Mouse (Mus musculus): ENCODE data around the gene Hivep3. TPM values are rescaled to one million over a fixed set of nuclear protein-coding genes. Genes with fewer than 3 reads are reported as not detected.

The Hivep3 gene
- polyA plus RNA-seq, 1 experiment from 2014 or later: 5.7 TPM

DNA sequence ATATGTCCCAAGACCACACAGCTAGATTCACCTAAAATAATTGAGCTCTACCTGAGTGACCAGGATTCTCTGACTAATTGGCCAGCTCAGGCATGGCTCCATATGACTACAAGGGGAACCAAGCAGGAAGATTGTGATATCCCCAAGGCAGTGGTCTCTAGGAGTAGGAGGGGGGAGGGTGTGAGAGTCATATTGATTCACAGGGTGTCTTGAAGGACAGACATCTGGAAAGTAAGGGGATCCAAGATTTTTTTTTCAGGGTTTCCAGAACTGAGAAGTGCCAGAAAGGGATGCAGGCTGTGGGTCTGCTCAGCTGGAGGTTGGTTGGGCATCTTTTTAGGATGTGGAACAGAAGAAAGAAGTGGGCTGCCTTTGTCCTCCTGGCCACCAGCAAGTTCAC, 191.5 kb downstream of the Hivep3 start:
- no peaks in the 10 kb centered on the region for H3K36me3 ChIP-seq (ENCODE audit: control insufficient read depth, insufficient read depth, low read length)
- H3K27ac ChIP-seq (ENCODE audit: low read depth, low read length): no peak overlapping the region
- H3K4me3 ChIP-seq (ENCODE audit: low read depth, low read length): no peak overlapping the region
- H3K4me1 ChIP-seq (ENCODE audit: control insufficient read depth, insufficient read depth, low read length): no peaks in the 10 kb centered on the region
- ATAC-seq (ENCODE audit: insufficient read depth, low FRiP score, low TSS enrichment) (no peak), DNase-seq (ENCODE audit: low spot score) (no peak)
- no peak overlapping the region for H3K4me2 ChIP-seq (ENCODE audit: low read depth)
- H3K9me3 ChIP-seq (ENCODE audit: control insufficient read depth, low read length): peaks cover 4% of the 10 kb centered on the region; the same call in 1 of the 2 replicates
- H3K9ac ChIP-seq (ENCODE audit: low read length): no peak overlapping the region
- no peaks in the 10 kb centered on the region for H3K27me3 ChIP-seq (ENCODE audit: control insufficient read depth, insufficient read depth, low read length)

DNA sequence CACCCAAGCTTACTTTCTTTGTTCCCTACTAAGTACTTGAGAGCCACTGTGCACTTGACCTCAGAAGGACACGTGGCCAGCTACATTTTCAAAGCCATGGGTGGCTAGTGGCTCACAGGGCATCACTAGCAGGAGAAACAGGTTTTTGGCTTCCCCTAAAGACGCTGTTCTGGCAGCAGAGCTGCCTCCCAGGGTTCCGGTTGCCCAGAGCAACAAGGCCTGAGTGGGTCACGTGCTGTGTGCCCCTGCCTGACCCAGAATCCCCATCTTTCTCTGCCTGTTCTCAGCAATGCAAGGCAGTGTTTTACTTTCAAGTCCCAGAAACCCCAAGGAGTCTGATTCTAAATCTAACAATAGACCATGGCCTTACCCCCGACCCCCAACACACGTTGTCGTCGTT, 198.3 kb downstream of the Hivep3 start:
- no peaks in the 10 kb centered on the region for H3K36me3 ChIP-seq (ENCODE audit: control insufficient read depth, insufficient read depth, low read length)
- peak; percentile 86 for ATAC-seq (ENCODE audit: insufficient read depth, low FRiP score, low TSS enrichment)

DNA sequence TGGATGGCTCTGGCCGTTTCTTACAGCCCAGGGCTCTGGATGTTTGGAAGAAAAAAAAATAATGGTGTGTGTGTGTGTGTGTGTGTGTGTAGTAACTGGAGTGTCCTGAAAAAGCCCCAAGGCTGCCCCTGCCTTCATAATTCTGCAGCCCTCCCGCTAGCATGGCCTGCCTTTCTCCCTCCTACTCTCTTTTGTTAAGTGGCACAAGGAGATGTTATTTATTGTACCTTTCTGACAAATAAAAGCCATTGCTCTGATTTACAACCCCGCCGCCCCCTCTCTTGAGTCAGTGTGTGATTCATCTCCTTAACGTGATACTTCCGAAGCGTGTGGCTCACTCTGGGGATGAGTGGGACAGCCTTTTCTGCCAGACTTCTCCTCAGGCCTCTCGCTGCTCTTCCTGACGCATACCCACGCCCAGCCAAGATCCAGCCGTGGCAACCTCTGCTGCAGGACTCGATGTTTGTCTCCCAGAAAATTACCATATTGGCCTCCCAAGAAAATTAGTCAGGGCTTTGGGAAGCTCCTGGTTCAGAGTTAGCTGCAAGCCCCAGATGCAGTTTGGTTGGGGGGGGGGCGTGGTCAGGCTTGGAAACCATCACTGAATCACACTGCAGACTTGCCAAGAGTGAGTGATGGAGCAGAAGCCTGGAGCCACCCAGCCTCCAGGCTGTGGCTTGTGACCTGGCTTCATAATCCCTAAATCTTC, 199.1 kb downstream of the Hivep3 start:
- DNase-seq (ENCODE audit: low spot score) (peak; percentile 57), ATAC-seq (ENCODE audit: insufficient read depth, low FRiP score, low TSS enrichment) (peak; percentile 85)
- Histone ChIP-seq H3K4me2 (ENCODE audit: low read depth) (no peak overlapping the region), H3K9me3 (ENCODE audit: control insufficient read depth, low read length) (no peaks in the 10 kb centered on the region), H3K4me3 (ENCODE audit: low read depth, low read length) (no peak overlapping the region), H3K36me3 (ENCODE audit: control insufficient read depth, insufficient read depth, low read length) (no peaks in the 10 kb centered on the region), H3K9ac (ENCODE audit: low read length) (no peak overlapping the region), H3K27me3 (ENCODE audit: control insufficient read depth, insufficient read depth, low read length) (no peaks in the 10 kb centered on the region), H3K4me1 (ENCODE audit: control insufficient read depth, insufficient read depth, low read length) (peaks cover 15% of the 10 kb centered on the region), H3K27ac (ENCODE audit: low read depth, low read length) (peak overlapping the region; percentile 72)
- WGBS: 19% methylated on average over 13 of the region's 13 CpGs

More for the DNA sequence above, 198.3 kb downstream of the Hivep3 start:
- H3K27me3 ChIP-seq (ENCODE audit: control insufficient read depth, insufficient read depth, low read length): no peaks in the 10 kb centered on the region
- H3K9ac ChIP-seq (ENCODE audit: low read length): no peak overlapping the region
- H3K27ac ChIP-seq (ENCODE audit: low read depth, low read length): peak overlapping the region; percentile 72
- H3K4me1 ChIP-seq (ENCODE audit: control insufficient read depth, insufficient read depth, low read length): peaks cover 15% of the 10 kb centered on the region
- DNase-seq (ENCODE audit: low spot score): peak; percentile 66
- H3K4me3 ChIP-seq (ENCODE audit: low read depth, low read length): no peak overlapping the region
- H3K9me3 ChIP-seq (ENCODE audit: control insufficient read depth, low read length): no peaks in the 10 kb centered on the region
- 0 out of 2 replicates have a peak overlapping the region, but pooled peaks have one; percentile 23 for H3K4me2 ChIP-seq (ENCODE audit: low read depth)
- WGBS: 17% methylated on average over 8 of the region's 8 CpGs

DNA sequence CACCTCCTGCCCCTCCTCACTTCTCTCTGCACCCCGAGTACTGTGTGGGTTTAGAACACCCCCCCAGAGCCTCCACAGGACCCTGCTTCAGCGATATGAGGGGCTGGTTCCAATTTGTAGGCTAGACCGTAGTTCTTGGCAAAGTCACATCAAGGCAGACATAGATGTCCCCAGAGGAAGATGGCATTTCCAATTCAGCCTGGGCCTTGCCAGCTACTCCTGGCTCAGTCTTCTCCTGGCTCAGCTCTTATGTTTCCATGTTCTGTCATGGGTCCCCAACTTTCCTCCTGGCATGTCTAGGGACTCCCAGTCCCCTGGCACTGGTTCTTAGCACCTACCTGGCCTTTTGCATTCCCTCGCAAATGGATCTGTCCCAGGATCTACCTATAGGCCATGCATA, 201.3 kb downstream of the Hivep3 start:
- H3K36me3 ChIP-seq (ENCODE audit: control insufficient read depth, insufficient read depth, low read length): no peaks in the 10 kb centered on the region
- H3K4me3 ChIP-seq (ENCODE audit: low read depth, low read length): no peak overlapping the region
- ATAC-seq (ENCODE audit: insufficient read depth, low FRiP score, low TSS enrichment) (no peak), DNase-seq (ENCODE audit: low spot score) (no peak)
- H3K27ac ChIP-seq (ENCODE audit: low read depth, low read length): no peak overlapping the region
- H3K27me3 ChIP-seq (ENCODE audit: control insufficient read depth, insufficient read depth, low read length): no peaks in the 10 kb centered on the region
- no peak overlapping the region for H3K9ac ChIP-seq (ENCODE audit: low read length)
- H3K4me1 ChIP-seq (ENCODE audit: control insufficient read depth, insufficient read depth, low read length): peaks cover 15% of the 10 kb centered on the region
- no peak overlapping the region for H3K4me2 ChIP-seq (ENCODE audit: low read depth)
- WGBS: 85% methylated on average over 4 of the region's 4 CpGs
- H3K9me3 ChIP-seq (ENCODE audit: control insufficient read depth, low read length): no peaks in the 10 kb centered on the region

DNA sequence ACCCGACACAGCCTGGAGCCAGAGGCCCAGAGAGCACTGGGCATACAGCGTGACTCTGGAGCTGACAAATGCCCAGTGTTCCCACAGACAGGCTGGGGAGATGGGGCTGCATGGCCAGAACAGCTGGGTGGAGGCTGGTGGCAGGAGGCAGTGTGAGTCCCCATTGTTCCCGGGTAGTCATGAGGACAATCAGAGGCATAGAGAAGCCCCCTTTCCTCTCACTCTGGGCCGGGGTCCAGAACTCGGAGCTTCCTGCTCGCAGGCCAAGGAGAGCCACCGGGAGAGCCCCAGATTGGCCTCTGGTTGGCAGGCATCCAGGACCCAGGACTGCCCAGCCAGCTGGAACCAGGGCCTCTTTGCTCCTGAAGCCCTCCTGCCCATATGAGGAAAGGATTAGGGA, 204.3 kb downstream of the Hivep3 start:
- DNase-seq (ENCODE audit: low spot score) (no peak), ATAC-seq (ENCODE audit: insufficient read depth, low FRiP score, low TSS enrichment) (no peak)
- no peak overlapping the region for H3K27ac ChIP-seq (ENCODE audit: low read depth, low read length)
- H3K27me3 ChIP-seq (ENCODE audit: control insufficient read depth, insufficient read depth, low read length): no peaks in the 10 kb centered on the region
- 0 out of 2 replicates have a peak, but pooled peaks cover 2% of the 10 kb centered on the region for H3K4me1 ChIP-seq (ENCODE audit: control insufficient read depth, insufficient read depth, low read length)
- no peak overlapping the region for H3K4me2 ChIP-seq (ENCODE audit: low read depth)
- H3K9me3 ChIP-seq (ENCODE audit: control insufficient read depth, low read length): no peaks in the 10 kb centered on the region
- no peak overlapping the region for H3K4me3 ChIP-seq (ENCODE audit: low read depth, low read length)
- no peaks in the 10 kb centered on the region for H3K36me3 ChIP-seq (ENCODE audit: control insufficient read depth, insufficient read depth, low read length)
- no peak overlapping the region for H3K9ac ChIP-seq (ENCODE audit: low read length)
- 64% methylated on average over 7 of the region's 7 CpGs for WGBS

- 84% methylated on average over 4 of the region's 4 CpGs for WGBS
- Histone ChIP-seq H3K9me3 (ENCODE audit: control insufficient read depth, low read length) (no peaks in the 10 kb centered on the region), H3K27me3 (ENCODE audit: control insufficient read depth, insufficient read depth, low read length) (no peaks in the 10 kb centered on the region), H3K4me3 (ENCODE audit: low read depth, low read length) (no peak overlapping the region), H3K9ac (ENCODE audit: low read length) (no peak overlapping the region), H3K27ac (ENCODE audit: low read depth, low read length) (no peak overlapping the region), H3K36me3 (ENCODE audit: control insufficient read depth, insufficient read depth, low read length) (no peaks in the 10 kb centered on the region), H3K4me2 (ENCODE audit: low read depth) (no peak overlapping the region), H3K4me1 (ENCODE audit: control insufficient read depth, insufficient read depth, low read length) (no peaks in the 10 kb centered on the region)
- no peak for DNase-seq (ENCODE audit: low spot score)
- no peak for ATAC-seq (ENCODE audit: insufficient read depth, low FRiP score, low TSS enrichment)
These were observed 204.9 kb downstream of the Hivep3 start for GRCm38 (mm10) chr4:119938518-119938917.

DNA sequence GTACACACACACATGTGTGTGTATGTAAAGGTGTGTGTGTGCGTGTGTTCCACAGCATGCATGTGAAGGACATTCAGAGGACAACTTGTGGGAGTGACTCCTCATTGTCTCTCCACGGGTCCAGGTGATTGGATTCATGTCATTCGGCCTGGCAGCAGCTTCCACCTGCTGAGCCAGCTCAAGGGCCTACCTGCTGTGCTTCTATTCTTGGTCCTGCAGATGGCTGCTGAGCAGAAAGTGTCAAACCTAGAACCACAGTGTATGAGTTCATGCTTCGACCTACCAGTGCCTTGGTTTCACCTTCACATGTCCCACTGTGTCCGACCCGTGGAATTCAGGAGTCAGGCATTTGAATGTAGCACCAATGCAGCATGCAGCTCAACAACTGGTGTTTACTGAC, 206.2 kb downstream of the Hivep3 start:
- ATAC-seq (ENCODE audit: insufficient read depth, low FRiP score, low TSS enrichment): no peak
- H3K9me3 ChIP-seq (ENCODE audit: control insufficient read depth, low read length): no peaks in the 10 kb centered on the region
- H3K4me1 ChIP-seq (ENCODE audit: control insufficient read depth, insufficient read depth, low read length): no peaks in the 10 kb centered on the region
- H3K36me3 ChIP-seq (ENCODE audit: control insufficient read depth, insufficient read depth, low read length): no peaks in the 10 kb centered on the region
- H3K4me3 ChIP-seq (ENCODE audit: low read depth, low read length): no peak overlapping the region
- no peak overlapping the region for H3K4me2 ChIP-seq (ENCODE audit: low read depth)
- DNase-seq (ENCODE audit: low spot score): no peak
- no peak overlapping the region for H3K9ac ChIP-seq (ENCODE audit: low read length)
- no peaks in the 10 kb centered on the region for H3K27me3 ChIP-seq (ENCODE audit: control insufficient read depth, insufficient read depth, low read length)
- H3K27ac ChIP-seq (ENCODE audit: low read depth, low read length): no peak overlapping the region
- WGBS: 77% methylated on average over 6 of the region's 6 CpGs

DNA sequence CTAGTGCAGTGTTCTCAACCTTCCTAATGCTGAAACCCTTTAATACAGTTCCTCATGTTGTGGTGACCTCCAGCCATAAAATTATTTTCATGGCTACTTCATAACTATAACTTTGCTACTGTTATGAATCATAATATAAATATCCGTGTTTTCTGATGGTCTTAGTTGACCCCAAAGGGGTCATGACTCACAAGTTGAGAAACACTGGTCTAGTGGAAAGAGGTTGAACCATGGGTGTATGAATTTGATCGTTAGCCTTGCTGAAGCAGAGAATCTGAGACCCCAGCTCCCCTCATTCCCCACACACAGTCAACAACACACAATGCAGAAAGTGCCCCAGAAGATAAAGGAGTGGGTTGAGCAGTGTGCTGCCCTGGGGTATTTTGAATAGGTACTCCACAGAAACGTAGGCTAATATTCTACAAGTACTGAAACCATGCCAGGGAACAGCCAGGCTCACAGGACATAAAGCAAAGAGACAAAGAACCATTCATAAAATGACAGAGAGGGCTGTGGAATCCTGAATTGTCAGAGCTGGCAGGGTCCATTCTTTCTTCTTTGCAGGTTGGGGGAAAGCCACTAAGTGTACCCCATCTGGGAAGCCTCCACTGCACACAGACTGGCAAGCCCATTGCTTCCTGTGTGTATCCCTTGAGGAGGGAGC, 212.8 kb downstream of the Hivep3 start:
- Histone ChIP-seq H3K9me3 (ENCODE audit: control insufficient read depth, low read length) (no peaks in the 10 kb centered on the region), H3K4me3 (ENCODE audit: low read depth, low read length) (no peak overlapping the region), H3K9ac (ENCODE audit: low read length) (no peak overlapping the region), H3K36me3 (ENCODE audit: control insufficient read depth, insufficient read depth, low read length) (no peaks in the 10 kb centered on the region), H3K27ac (ENCODE audit: low read depth, low read length) (no peak overlapping the region), H3K4me2 (ENCODE audit: low read depth) (no peak overlapping the region), H3K4me1 (ENCODE audit: control insufficient read depth, insufficient read depth, low read length) (no peaks in the 10 kb centered on the region), H3K27me3 (ENCODE audit: control insufficient read depth, insufficient read depth, low read length) (no peaks in the 10 kb centered on the region)
- DNase-seq (ENCODE audit: low spot score) (no peak), ATAC-seq (ENCODE audit: insufficient read depth, low FRiP score, low TSS enrichment) (no peak)
- WGBS: 67% methylated on average over 3 of the region's 3 CpGs
